Mouse (Mus musculus) heart, embryonic 15.5 days (tissue): ENCODE measurements around the gene Retreg1. TPM values are rescaled to one million over a fixed set of nuclear protein-coding genes. Genes with fewer than 3 reads are reported as not detected.

ENCODE experiments used
- ATAC-seq: fragments of 200-750 bp; cut with Nextera tagmentation; replicated peaks from 2 replicates; pipeline ENCODE4 v1.8.0; 2017; ENCODE audit warnings: low read depth, moderate TSS enrichment; ENCODE audit not compliant: insufficient number of reproducible peaks, insufficient read depth, low FRiP score
- H3K27ac ChIP-seq: fragments of 300-500 bp; sonication (generic); 2 replicates; pipeline ENCODE4 v1.5.1; 2015; ENCODE audit warnings: mild to moderate bottlenecking, inconsistent platforms
- H3K27me3 ChIP-seq: fragments of 300-500 bp; sonication (generic); 2 replicates; pipeline ENCODE4 v1.6.1; 2015; ENCODE audit warnings: inconsistent platforms
- H3K36me3 ChIP-seq: fragments of 300-500 bp; sonication (generic); 2 replicates; pipeline ENCODE4 v1.6.1; 2015; ENCODE audit warnings: mild to moderate bottlenecking, inconsistent platforms
- H3K4me1 ChIP-seq: fragments of 300-500 bp; sonication (generic); replicated peaks from 2 replicates; pipeline ENCODE4 v1.6.1; 2015; ENCODE audit warnings: inconsistent platforms
- H3K4me2 ChIP-seq: fragments of 300-500 bp; sonication (generic); 2 replicates; pipeline ENCODE4 v1.6.1; 2015; ENCODE audit warnings: inconsistent platforms, mild to moderate bottlenecking, moderate library complexity
- H3K4me3 ChIP-seq: fragments of 300-500 bp; sonication (generic); 2 replicates; pipeline ENCODE4 v1.5.1; 2015; ENCODE audit warnings: mild to moderate bottlenecking, inconsistent platforms
- H3K9ac ChIP-seq: fragments of 300-500 bp; sonication (generic); 2 replicates; pipeline ENCODE4 v1.6.1; 2015; ENCODE audit warnings: mild to moderate bottlenecking, inconsistent platforms
- H3K9me3 ChIP-seq: fragments of 300-500 bp; sonication (generic); replicated peaks from 2 replicates; pipeline ENCODE4 v1.6.1; 2016; ENCODE audit warnings: inconsistent platforms
- WGBS: fragments of 180-500 bp; shearing (Covaris S2); methylation state at CpG from one replicate; pipeline ENCODE4 v1.1.7; 2015; ENCODE audit warnings: mixed read lengths; 5-methylcytosine and 5-hydroxymethylcytosine counted together
- polyA plus RNA-seq: library from polyadenylated mRNA; unstranded; fragments of >200 nt; fragmentation: Nextera tagmentation; extraction: Ambion mirVana; gene quantifications from 2 replicates; pipeline ENCODE4 v1.2.1, GENCODE M21; 2015

Retreg1 gene
- polyA plus RNA-seq, 1 experiment from 2014 or later: 84.6 TPM

DNA sequence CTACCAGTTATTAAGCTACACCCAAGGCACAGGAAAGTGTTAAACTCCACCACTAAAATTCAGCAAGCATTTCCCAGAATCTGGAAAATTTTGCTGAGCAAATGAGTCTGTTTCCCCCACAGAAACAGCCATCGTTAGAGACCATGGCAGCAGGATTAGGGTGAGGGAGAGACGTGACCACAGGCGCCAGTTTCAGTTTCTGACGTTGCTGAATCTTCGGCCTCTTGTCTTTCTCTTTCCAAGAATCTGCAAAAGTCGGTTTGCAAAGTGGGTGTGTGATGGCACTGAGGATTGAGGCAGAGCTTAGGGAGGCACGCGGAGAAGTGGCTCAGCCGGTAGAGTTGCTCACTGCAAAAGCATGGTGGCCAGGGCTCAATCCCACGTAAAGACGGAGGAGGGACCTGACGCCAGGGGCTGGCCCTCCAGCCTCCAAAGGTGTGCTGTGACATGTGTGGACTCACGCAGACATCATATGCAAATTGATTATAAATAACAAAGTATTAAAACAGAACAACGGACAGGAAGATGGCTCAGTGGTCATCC, 41.5 kb downstream of the Retreg1 start:
- no peak for ATAC-seq
- no peaks in the 10 kb centered on the region; the same call in 1 of the 2 replicates for H3K9me3 ChIP-seq
- H3K9ac ChIP-seq: no peak overlapping the region
- H3K27ac ChIP-seq: no peak overlapping the region
- H3K36me3 ChIP-seq: no peaks in the 10 kb centered on the region
- no peak overlapping the region for H3K4me3 ChIP-seq
- no peak overlapping the region for H3K4me2 ChIP-seq
- no peaks in the 10 kb centered on the region for H3K27me3 ChIP-seq
- no peaks in the 10 kb centered on the region for H3K4me1 ChIP-seq
- 78% methylated on average over 14 of the region's 14 CpGs for WGBS

DNA sequence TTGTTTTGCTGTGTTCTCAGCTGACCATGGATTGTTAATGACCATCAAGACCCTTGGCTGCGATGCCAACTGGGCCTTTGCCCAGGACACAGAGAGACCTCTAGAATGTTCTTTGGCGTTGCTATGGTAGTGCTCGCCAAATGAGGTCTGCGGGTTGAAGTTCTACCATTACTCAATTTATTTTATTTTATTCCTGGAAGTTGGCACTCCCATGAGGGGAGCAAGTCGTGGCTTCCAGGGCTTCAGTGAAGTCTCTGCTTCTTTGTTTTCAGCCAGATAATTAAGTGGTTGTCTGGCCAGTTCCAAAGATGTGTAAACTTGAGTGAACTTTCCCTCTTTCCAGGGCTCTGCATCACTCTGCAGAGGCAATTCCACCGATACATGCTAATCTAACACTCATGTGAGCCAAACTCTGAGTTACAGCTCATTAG, 43.6 kb downstream of the Retreg1 start:
- Histone ChIP-seq H3K4me2 (no peak overlapping the region), H3K9me3 (no peaks in the 10 kb centered on the region; the same call in 1 of the 2 replicates), H3K36me3 (no peaks in the 10 kb centered on the region), H3K9ac (no peak overlapping the region), H3K4me3 (no peak overlapping the region), H3K27ac (no peak overlapping the region), H3K4me1 (no peaks in the 10 kb centered on the region), H3K27me3 (no peaks in the 10 kb centered on the region)
- ATAC-seq: no peak
- WGBS: 81% methylated on average over 6 of the region's 6 CpGs

DNA sequence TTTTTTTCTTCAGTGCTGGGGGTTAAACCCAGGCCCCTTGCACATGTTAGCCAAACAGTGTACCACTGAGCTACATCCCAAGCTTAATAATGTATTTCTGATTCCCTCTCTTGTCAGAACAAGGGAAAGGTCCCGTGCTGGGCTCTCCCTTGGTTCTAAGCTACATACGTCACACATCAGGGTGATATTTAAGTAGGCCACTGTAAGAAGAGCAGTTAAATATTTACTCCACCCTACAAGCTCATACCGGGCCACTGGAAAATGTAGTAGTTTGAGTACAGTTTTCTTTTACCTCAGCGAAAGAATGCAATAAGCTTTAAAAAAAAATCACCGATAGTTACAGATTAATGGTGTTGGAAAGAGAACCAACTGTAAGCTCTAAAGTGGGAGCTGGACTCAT, 46.9 kb downstream of the Retreg1 start:
- Histone ChIP-seq H3K9ac (no peak overlapping the region), H3K27ac (no peak overlapping the region), H3K4me3 (no peak overlapping the region), H3K4me2 (no peak overlapping the region), H3K27me3 (no peaks in the 10 kb centered on the region), H3K36me3 (no peaks in the 10 kb centered on the region), H3K9me3 (no peaks in the 10 kb centered on the region; the same call in 1 of the 2 replicates), H3K4me1 (no peaks in the 10 kb centered on the region)
- no peak for ATAC-seq
- 86% methylated on average over 5 of the region's 5 CpGs for WGBS

DNA sequence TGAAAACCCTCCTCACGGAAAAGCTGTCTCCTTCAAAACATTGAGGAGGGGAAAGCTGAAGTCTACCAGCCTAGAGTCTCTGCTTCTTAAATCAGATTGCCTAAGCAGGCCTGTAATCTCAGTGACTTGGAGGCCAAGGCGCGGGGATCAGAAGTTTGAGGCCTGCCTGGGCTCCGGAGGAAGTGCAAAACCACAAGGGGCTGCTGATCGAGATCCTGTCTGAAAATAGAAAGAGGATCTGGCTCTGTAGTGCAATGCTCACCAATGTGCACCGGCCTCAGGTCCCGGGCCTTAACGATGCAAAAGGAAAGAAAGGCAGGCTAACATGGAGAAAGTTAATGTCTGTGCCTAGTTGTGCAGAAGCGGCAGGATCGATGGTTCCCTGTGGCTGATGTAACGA, 48.6 kb downstream of the Retreg1 start:
- H3K36me3 ChIP-seq: no peaks in the 10 kb centered on the region
- no peaks in the 10 kb centered on the region for H3K4me1 ChIP-seq
- 58% methylated on average over 11 of the region's 11 CpGs for WGBS
- no peak overlapping the region for H3K9ac ChIP-seq
- H3K27ac ChIP-seq: no peak overlapping the region
- no peak overlapping the region for H3K4me3 ChIP-seq
- no peak overlapping the region for H3K4me2 ChIP-seq
- H3K9me3 ChIP-seq: no peaks in the 10 kb centered on the region; the same call in 1 of the 2 replicates
- no peak for ATAC-seq
- H3K27me3 ChIP-seq: no peaks in the 10 kb centered on the region

DNA sequence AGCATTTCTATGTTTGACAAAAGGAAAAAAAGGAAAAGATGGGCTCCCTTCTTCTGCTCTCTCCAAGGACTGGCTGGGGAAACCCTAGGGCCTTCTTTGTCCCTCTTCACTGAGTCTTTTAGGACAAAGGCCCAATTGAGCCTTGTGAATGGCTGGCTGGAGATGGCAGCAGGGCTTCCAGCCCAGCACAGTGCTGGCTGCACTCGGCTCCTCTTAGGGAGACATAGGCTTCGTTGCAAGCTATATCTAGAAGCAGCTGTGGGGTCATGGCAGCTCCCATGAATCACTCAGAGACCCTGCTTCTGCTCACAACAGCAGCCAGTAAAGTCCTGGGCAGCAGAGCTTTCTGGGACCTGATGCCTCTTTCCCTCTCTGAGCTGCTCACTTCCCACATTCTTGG, 50.3 kb downstream of the Retreg1 start:
- 41% methylated on average over 2 of the region's 2 CpGs for WGBS
- no peaks in the 10 kb centered on the region; the same call in 1 of the 2 replicates for H3K9me3 ChIP-seq
- no peak overlapping the region for H3K9ac ChIP-seq
- no peak for ATAC-seq
- no peak overlapping the region for H3K4me2 ChIP-seq
- no peaks in the 10 kb centered on the region for H3K27me3 ChIP-seq
- no peak overlapping the region for H3K4me3 ChIP-seq
- no peaks in the 10 kb centered on the region for H3K36me3 ChIP-seq
- no peaks in the 10 kb centered on the region for H3K4me1 ChIP-seq
- H3K27ac ChIP-seq: no peak overlapping the region

DNA sequence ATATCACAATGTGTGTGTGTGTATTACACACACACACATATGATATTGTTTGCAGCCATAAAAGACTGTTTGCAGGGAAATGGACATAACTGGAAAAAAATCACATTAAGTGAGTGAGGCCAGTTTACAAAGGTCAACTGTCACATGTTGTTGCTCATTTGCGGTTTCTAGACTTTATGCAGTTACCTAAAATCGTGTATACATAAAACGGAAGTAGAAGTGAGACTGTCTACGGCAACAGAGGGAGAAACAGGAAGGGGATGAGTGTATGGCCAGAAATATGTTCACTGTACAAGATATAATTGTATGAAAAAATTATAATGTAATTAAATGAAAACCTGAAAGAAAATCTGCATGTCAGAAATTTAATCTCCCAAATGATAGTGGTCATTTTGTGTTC, 53.8 kb downstream of the Retreg1 start:
- no peaks in the 10 kb centered on the region for H3K36me3 ChIP-seq
- 83% methylated on average over 4 of the region's 4 CpGs for WGBS
- no peak overlapping the region for H3K27ac ChIP-seq
- H3K4me1 ChIP-seq: no peaks in the 10 kb centered on the region
- no peak overlapping the region for H3K4me2 ChIP-seq
- H3K9me3 ChIP-seq: no peaks in the 10 kb centered on the region
- ATAC-seq: no peak
- H3K4me3 ChIP-seq: no peak overlapping the region
- no peak overlapping the region for H3K9ac ChIP-seq
- H3K27me3 ChIP-seq: no peaks in the 10 kb centered on the region

DNA sequence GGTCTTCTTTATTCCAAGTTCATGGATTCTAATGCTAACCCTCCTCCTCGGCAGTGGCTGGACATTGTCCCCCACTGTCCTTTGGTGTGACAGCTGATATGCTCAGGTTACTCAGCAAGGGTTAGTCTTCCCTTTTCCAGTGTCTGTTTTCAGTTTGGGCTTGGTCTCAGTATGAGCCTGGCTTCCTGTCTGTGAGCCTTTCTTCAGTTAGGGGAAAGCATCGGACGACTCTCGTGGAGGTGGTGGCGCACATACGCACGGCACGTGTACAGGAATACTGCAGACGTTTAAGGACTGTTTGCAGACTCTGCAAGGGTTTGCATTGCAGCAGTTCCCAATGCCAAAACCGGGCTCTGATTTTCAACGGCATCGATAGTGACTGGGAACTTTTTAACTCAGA, 54.6 kb downstream of the Retreg1 start:
- ATAC-seq: no peak
- no peaks in the 10 kb centered on the region for H3K4me1 ChIP-seq

DNA sequence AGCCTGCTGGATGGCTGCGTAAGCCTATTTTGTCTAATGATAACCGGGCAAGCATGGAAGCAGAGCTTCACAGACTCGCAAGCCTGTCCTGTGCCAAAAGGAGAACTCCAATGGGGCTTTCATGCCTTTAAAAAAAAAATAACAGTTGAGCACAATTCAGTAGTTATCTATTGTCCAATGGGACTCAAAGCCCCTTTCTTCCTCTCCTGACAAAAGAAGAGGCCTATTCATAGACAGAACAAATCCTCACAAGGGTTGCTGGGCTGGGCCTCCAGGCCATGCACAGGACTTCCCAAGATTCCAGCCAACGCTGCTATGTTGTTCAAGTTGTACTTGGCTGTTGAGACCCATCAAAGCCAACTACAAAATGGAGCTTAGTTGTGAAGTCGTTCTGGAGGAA, 56.0 kb downstream of the Retreg1 start:
- Histone ChIP-seq H3K4me2 (no peak overlapping the region), H3K9me3 (no peaks in the 10 kb centered on the region), H3K4me3 (no peak overlapping the region), H3K36me3 (no peaks in the 10 kb centered on the region), H3K27me3 (no peaks in the 10 kb centered on the region), H3K27ac (no peak overlapping the region), H3K4me1 (no peaks in the 10 kb centered on the region), H3K9ac (no peak overlapping the region)
- no peak for ATAC-seq
- WGBS: 76% methylated on average over 5 of the region's 5 CpGs

More for the DNA sequence above, 54.6 kb downstream of the Retreg1 start:
- H3K27ac ChIP-seq: no peak overlapping the region
- WGBS: 70% methylated on average over 12 of the region's 12 CpGs
- H3K27me3 ChIP-seq: no peaks in the 10 kb centered on the region
- H3K4me2 ChIP-seq: no peak overlapping the region
- H3K9ac ChIP-seq: no peak overlapping the region
- no peak overlapping the region for H3K4me3 ChIP-seq
- no peaks in the 10 kb centered on the region for H3K9me3 ChIP-seq
- H3K36me3 ChIP-seq: no peaks in the 10 kb centered on the region

DNA sequence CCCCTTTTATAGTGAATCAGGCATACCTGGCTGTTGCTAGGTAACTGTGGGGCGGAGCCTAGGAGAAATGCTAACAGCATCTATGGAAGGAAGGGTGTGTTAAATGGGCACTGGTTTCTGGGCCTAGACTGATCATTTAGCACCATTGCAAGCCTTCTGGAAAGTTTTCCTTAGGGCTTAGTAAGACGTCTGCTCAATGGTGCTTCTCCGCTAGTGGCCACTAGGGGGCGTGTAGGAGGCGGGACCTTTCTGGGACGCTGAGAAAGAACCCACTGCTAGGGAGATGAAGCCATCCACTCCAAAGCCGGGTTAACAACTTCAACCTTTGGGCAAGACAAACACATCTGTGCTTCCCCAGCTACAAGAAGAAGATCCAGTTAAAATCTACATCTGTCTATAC, 57.6 kb downstream of the Retreg1 start:
- Histone ChIP-seq H3K4me2 (no peak overlapping the region), H3K27ac (no peak overlapping the region), H3K4me1 (peaks cover 4% of the 10 kb centered on the region), H3K4me3 (no peak overlapping the region), H3K36me3 (no peaks in the 10 kb centered on the region), H3K27me3 (no peaks in the 10 kb centered on the region), H3K9me3 (no peaks in the 10 kb centered on the region), H3K9ac (no peak overlapping the region)
- no peak for ATAC-seq
- 5% methylated on average over 7 of the region's 7 CpGs for WGBS

DNA sequence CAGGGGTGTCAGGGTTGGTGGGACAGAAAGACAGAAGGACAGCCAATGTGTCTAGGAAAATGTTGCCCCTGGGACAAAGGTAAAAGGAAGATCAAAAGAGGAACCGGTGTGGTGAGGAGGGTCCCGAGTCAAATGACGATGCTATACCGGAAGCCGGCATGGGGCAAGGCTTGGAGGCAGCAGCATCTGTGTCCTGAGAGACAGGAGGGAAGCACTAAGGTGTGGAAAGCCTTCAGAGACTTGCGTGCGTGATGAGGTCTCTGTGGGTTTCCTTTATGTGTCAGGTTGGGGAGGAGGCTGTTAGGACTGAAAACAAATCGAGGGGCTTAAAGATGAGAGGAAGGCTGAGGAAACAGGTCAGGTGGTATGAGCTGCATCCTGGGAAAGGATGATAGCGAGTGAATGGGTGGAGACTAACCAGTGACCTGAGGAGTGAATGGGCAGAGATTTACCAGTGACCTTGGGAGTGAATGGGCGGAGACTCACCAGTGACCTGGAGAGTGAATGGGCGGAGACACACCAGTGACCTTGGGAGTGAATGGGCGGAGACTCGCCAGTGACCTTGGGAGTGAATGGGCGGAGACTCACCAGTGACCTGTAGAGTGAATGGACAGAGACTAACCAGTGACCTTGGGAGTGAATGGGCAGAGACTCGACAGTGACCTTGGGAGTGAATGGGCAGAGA, 60.1 kb downstream of the Retreg1 start:
- no peaks in the 10 kb centered on the region for H3K9me3 ChIP-seq
- WGBS: 89% methylated on average over 15 of the region's 15 CpGs
- H3K9ac ChIP-seq: no peak overlapping the region
- no peak overlapping the region for H3K4me3 ChIP-seq
- no peak overlapping the region for H3K27ac ChIP-seq
- no peaks in the 10 kb centered on the region for H3K36me3 ChIP-seq
- H3K4me1 ChIP-seq: peaks cover 4% of the 10 kb centered on the region
- no peaks in the 10 kb centered on the region for H3K27me3 ChIP-seq
- no peak overlapping the region for H3K4me2 ChIP-seq
- no peak for ATAC-seq

DNA sequence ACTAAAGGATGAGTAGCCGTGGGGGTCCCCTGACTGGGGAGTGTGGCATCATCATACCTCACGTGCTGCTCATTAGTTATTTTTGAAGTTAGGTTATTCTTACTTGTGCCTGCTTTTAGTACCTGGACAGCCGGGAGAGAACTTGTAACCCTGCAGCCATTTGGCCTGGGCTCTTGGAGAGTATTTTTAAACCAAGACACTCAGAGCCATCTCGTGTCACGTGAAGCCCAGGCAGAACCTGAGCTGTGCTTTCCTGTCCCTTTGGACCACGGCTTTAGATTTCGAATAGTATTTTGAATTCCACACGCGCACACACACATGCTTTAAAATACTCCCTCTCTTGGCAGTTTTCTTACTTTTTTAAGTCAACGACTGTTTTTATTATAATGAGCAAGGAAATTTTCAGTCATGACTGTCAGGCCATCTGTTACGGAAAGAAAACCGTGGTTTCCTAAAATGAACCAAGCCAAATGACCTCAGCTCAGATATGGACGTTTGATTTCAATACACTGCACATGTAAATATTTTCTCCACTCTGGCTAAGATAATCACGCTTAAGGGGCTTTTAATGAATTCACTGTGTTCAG, 61.5 kb downstream of the Retreg1 start:
- H3K4me1 ChIP-seq: peaks cover 4% of the 10 kb centered on the region
- no peaks in the 10 kb centered on the region for H3K27me3 ChIP-seq
- H3K27ac ChIP-seq: peak overlapping the region; percentile 25
- 49% methylated on average over 14 of the region's 14 CpGs for WGBS
- H3K9ac ChIP-seq: no peak overlapping the region
- H3K4me2 ChIP-seq: no peak overlapping the region
- H3K4me3 ChIP-seq: no peak overlapping the region
- H3K9me3 ChIP-seq: no peaks in the 10 kb centered on the region
- ATAC-seq: no peak
- no peaks in the 10 kb centered on the region for H3K36me3 ChIP-seq
